Mouse (Mus musculus) right cerebral cortex, adult 2 months (tissue): ENCODE measurements around the gene Npb.
A peak's percentile ranks its signal among the peaks of the same experiment; 100 is the strongest.
"Not testable (repeated sequence)": the region's sequence is repeated elsewhere in the genome, so short reads cannot be mapped to it uniquely, and the experiment has no call there.

Experiments used
- DNase-seq, 2 experiments: peaks; one replicate each; pipeline ENCODE4 v3.0.0; 2021 to 2022; ENCODE audit warnings: low spot score in 2 of 2

Gene Npb

DNA sequence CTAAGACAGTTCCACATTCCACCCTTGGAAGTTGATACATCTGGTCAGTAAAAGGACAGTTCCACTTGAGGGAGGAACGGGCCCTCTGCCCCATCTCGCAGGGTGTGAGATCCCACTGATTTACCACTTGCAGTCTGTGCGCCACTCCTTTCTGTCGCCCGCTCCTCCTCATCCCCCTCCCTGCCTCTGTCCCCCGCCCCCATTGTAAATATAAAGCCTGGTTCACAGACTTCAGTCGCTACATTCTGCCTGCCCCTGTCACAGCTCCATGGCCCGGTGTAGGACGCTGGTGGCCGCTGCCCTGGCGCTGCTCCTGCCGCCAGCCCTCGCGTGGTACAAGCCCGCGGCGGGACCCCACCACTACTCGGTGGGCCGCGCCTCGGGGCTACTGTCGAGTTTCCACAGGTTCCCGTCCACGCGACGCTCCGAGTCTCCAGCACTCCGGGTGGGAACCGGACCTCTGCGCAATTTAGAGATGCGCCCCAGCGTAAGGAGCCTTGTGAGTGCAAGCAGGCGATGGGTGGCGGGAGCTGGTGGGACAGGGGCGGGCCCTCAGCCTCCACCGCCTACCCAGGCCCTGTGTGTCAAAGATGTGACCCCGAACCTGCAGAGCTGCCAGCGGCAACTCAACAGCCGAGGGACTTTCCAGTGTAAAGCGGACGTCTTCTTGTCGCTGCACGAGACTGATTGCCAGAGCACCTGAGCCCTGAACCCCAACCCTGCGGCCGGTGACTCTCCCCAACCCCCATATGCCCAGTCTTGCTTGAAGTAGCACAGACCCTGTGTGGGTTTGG, at the start of gene Npb:
TSS of gene Npb (plus strand) at position 237 of the 794 bp plus-strand sequence.
- DNase-seq = no peak

DNA sequence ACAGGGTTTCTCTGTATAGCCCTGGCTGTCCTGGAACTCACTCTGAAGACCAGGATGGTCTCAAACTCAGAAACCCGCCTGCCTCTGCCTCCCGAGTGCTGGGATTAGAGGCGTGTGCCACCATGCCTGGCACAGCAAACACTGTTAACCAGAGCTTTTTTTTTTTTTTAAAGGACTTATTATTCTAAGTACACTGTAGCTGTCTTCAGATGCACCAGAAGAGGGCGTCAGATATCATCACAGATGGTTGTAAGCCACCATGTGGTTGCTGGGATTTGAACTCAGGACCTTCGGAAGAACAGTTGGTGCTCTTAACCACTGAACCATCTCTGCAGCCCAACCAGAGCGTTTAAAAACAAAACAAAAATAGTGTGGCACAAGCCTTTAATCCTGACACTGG, 49.4 kb upstream of the Npb start:
- not testable (repeated sequence) for DNase-seq

DNA sequence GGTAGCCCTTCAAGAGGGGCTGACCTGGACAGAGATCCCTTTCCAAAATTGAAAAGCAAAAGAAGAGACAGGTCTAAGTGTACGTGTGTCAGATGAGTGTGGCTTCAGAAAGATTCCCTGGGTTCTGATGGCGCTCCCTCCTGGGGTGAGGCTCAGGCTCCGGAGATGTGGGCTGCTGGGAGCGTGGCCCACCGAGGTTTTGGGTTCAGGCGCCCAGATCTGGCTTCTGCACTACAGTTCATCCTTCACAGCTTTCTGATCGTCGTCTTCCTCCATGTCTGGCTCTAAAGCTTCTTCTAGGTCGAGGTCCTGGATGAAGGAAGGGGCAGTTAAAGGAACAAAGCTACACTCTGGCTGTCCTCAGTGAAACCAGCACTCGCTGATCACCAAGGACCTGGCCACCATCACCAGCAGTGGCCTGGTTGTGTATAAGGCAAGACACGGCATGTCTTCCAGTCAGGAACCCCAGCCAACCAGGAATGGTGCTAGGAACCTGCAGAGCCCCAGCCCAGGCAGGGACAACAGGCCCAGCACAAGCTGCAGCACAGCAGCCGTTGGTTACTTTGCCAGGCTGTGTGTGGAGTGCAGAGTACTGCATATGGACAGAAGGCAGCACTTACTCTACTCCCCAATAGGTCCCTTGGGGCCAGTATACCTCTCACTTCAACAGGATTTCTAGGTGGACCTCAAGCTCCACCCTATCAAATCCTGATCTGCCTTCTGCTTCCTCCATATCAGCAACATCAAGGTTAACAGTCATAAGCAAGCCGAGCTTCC, 47.1 kb upstream of the Npb start:
- DNase-seq = no peak

DNA sequence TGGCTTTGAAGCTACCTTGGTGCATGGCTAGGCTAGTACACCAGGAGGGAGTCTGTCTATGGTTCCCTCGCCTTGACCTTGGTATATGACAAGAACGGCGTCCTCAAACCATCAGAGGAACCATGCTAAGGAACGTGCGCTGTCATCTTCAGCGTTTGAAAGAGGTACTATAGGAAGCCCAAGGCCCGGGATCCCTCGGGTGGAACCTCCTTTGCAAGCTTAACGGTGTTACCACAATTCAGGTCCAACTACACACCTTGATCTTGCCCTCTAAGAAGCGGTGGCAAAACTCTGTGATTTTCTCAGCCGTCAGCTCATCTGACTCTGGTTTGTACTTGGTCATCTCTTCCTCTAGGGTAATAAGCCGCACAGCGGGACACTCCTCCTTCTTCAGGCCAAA, 45.3 kb upstream of the Npb start:
- DNase-seq = no peak

DNA sequence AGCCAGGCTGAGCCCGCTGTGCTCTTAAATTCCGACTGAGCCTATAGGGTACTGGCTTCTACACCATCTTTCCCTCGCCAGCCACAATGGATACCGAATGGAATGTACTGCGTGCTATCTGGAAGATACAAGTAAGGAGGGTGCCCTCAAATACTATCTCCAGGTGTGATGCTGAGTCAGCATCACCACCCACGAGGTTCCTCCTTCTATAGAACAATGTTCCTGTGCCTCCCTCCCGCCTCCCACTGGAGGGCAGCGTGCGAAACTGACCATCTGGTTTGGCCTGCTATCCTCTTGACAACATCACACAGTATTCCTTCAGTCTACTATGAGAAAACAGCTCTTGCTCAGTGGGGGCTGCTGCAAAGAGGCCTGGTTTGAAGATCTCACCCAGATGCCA, 43.2 kb upstream of the Npb start:
- DNase-seq = peak; percentile 29 to 36

DNA sequence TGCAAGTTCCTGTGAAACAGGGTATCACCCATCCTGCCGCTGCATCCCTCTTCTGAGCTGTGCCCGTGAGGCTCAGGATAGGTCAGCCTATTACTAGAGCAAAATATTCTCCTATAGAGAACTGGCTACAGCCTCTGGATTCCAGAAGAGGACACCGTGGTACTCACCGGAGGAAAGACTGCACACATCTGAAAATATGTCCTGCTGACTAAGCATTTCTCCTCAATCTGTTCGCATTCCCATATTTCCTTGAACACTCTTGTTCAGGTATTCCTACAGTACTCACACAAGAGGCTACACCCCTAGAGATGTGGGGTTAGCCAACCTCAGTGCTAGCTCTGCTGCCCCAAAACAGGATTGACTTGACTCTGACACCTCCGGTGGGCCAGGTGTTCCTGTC, 40.0 kb upstream of the Npb start:
- no peak for DNase-seq

DNA sequence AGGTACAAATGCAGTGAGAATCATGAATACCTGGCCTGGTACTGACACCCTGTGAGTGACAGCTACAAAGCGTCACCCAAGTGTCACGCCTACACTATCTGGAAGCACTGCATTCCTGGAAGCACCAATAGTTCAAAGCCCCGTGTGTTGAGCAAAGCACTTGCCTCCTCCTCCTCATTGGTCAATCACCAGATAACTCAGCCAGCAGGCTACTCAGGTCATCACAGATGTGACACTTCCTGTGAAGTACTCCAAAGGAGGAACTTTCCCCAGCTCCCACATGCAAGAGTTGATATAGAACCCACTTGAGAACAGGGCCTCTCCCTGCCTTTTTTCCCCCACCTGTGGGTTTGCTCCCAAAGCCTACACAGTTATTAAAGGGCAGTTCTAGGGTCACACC, 37.2 kb upstream of the Npb start:
- no peak for DNase-seq

DNA sequence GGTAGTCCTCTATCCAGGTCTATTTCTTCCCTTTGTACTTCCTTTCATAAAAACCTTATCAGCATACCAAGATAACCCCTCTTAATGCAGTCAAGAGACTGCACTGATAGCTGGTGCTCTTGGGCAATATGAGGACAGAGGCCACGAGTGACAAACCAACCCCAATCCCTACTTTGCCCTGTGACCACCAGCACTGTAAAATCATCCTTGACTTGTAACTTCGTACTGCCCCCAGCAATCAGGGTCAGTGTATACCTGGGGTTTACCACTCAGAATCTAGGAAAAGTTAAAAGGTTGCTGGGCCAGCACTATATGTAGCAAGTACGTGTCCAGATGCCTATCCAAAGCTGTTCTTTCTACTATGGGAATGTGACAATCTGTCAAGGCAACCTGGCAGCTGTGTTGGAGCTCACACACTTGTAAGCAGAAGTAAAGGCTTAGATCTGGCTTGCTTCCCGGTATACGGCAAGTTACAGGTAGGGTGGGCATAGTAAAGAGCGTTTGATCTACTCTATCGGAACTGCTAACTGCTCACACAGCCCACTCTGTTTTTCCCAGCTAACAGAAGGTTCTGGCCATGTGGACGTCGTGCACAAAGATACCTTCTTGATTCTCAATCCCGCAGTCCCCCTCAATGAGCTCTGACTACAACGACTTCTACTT, 36.4 kb upstream of the Npb start:
- DNase-seq = no peak

DNA sequence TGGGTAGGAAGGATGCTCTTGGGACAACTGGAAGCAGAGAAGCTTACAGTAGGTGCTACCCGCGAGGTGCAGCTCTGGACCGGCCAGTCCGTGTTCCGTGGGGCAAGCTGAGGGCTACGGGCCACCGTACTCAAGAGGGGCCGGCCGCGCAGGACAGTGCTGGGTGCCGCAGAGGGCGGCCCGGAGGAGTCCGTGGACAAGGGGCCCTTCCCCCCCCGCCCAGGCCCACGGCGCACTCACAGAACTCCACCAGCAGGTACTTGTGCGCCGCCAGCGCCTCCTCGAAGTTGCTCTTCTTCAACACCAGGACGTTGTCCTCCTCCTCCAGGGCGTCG, 35.9 kb upstream of the Npb start:
- DNase-seq = no peak

DNA sequence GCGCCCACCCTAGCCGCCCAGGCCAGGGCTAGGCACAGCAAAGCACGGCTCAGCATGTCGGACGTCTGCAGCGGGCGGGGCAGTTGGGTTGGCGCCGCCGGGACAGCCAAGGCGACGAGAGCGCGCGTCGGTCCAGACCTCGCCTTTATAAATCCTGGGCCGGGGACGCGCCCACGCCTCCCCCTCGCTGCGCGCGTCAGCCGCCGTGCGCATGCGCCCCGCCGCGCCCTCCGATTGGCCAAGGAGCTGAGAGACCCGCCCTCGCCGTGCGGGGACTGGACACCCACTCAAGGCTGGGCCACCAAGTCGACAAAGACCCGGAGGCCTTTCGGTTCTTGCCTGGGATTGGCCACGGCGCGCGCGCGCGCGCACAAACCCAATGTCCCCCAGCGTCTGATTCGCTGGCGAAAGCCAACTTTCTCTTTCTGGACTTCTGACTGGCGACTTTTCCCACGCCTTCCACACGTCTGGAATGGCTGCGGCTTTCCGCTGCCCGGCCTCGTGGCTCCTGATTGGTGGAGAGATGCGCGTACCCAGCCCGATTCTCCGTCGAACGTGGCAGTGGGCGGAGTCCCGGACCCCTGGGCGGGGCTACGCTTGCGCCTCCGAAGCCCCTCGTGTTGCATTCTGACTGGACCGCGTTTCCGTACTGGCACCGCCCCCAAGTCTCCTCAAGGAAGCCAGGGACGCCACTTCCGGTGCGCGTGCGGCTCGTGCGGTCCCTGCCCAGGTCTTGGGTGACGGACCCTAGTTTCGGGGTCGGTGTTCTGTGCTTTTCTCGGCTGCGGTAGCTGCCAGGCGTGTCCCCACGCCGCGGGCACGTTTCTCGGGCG, 35.3 kb upstream of the Npb start, which contains the start of gene P4hb:
TSS of gene P4hb (minus strand) at position 502 of the 833 bp plus-strand sequence.
- peak; percentile 99 for DNase-seq

DNA sequence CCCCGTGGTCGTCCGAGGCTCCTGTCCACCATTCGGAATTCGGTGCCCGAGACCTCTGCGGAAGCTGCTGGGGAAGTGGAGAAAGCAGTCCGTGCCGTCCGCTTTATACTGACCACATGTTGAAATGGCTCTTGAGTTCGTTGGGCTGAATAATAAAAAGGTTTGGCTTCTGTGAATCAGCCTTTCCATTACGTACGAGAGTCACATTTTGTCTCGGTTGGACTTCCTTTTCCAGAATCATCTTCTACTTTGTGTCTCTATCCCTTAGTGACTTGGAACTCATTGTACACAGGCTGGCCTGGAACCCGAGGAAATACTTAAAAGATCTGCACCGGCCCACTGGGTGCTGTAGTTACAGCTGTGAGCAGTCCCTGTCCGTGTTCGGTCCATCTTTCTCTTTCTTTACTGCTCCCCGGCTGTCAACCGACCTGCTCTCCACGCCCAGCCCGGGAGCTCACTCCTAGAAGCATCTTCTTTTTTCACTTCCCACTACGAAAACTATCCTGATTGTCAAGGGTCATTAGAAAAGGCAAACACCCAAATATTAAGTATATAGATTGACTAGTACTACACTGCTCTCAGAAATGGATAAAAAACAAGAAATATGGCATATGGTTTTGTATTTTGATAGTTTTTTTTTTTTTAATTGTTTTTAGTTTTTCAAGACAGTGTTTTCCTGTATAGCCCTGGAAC, 34.5 kb upstream of the Npb start:
- DNase-seq = no peak

DNA sequence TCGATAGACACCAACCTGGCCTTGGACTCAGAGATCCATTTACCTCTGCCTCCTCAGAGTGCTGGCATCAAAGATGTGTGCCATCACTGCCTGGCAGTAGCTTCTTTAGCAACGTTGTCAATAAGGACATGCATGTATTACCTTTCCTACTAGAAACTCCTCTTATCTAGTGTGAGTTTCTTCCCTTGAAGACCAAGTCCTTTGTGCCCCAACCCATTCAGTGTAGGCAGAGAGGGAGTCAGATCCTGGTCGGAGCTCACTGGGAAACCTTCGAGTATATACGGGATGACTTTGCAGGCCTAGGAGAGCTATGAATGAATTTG, 34.0 kb upstream of the Npb start:
- no peak for DNase-seq

DNA sequence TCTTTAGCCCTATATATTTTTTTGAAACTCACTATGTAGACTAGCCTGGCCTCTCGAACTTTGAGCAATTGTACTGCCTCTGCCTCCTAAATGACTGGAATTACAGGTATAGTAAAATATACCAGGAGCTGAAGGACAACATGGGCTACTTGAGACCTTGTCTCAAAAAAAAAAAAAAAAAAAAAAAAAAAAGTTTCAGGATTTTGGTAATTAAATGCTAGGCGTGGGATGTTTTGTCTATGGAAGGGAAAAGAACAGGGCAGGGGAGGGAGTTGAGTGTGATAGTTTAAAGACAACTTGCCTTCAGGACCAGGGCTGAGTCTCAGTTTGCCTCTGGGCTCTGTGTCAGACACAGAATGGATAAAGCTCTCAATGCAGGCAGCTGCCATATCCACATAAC, 33.2 kb upstream of the Npb start:
- no peak for DNase-seq

DNA sequence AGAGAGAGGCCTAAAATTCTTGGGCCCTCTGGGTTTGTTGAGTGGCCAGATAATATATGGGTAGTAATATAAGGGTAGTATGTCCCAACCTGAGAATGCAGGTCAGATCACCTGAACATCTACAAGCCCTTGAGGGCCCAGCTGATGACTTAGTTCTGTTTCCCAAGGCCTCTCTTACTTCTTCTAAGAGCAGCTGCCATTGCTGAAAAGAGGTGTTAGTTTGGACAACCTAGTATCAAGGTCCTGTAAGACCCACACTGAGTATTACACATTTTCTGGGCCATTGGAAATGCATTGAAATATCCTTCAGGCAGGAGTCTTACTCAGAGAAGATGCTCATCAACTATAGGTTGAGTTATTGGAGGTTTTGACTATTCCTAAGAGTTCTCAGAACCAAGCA, 32.3 kb upstream of the Npb start:
- DNase-seq = no peak

DNA sequence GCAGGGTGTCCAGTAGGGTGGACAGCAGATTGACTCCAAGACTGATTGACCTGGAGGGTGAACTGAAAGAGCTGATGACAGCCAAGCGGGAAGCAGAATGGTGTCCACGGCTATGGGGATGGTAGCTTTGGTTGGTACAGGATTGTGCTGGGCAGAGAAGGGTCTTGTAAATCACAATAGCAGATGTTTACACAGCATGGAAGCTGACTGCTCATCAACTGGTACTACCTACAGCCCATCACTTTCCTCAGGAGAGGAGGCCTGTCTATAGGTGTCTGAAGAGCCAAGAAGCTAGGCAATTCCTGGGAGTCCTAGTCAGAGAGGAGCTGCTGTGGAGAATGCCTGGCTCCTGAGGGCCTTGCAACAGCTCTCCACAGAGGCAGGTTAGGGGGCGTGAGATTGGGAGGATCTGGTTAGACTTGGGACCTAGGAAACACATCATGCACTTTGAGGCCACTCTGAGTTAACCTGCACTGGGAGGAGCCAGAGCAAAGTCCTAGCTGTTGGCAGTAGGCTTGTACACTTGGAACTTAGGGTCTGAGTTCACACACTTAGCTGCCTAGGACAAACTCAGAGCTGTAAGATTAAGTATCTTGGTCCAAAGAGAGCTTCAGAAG, 31.8 kb upstream of the Npb start:
- DNase-seq = no peak

DNA sequence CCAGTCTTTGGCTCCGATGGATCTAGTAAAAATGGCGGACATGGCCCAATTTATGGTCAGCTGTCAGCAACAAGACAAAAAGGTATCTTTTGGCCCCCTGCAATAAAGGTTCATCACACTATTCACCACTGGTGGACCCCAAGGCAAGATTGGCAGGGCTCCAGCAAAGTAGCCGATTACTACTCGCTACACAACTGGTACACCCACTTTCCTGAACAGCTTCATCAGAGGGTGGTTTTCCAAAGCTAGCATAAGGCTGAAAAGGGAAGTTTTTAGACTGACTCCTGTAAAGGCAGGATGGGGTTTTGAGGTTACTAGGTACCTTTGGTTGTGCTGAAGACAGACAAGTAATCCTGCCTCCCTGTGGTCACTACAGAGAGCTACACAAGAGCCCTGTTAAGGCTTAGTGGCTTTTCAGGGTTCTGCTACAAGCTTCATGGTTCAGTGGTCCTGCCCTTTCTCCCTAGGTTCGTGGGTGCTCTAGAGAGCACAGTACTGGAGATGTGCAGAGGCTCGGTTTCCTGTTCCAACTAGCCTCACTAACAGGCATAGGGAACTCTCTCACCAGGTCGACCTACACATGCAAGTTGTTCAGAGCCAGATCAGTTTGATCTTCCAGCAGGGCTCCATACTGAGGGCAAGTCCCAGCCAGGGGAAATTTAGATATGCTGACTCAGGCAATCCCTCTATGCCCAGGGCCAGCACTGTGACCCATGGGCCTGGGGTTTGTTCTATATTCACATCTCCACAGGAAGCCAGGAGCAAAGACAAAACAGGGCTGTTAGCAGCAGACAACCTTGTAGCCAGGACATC, 30.9 kb upstream of the Npb start:
- no peak for DNase-seq

DNA sequence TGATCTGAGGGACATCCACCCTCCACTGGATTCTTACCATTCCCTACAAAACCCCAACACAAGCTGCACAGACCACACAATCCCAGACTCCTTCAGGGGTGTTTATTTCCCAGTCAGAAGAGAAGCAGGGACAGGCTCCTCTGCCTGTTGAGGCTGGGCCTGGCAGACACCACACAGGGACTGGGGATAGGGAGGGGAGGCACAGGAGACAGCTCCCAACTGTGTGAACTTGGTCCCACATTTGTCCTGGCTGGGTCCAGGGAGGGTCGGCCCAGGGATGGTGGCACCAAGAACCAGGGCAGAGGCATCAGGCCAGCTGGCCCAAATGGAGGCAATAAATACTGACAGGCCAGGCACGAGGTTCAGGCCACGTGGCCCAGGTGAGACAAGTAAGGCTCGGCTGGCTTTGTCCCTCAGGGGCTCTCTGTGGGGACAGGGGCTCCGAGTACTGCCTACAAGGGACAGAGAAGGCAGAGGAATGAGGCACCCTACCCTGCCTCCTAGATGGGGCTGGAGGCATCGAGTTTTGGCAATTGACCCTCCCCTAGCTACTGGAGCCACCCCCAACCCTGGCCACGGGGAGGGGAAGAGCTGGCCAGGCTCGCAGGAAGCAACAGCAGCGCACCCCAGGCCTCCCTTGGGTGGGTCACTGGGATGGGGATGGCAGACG, 30.1 kb upstream of the Npb start:
- no peak for DNase-seq

DNA sequence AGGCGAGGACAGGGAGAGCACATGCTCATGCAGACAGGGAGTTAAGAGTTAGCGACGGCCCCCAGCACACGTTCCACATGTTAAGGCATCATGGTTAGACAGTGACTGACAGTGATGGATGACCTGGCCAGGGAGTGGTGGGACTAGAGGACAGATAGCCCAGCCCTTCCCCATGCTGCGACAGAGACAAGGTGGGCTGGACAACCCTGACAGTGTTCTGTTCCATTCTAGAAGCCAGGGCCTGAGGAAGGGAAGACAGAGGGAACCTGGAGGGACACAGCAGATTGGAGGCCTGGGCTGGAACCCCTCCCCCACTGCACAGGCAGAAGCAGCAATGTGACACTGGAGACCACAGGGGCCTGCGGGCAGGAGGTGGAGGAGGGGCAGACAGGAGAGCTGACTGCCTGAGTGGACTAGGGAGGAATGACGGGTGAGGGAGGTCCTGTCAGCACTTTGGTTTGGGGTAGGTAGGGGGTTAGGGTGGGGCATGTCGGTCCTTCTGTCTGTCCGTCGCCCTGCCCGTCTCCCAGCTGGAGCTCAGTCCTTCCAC, 29.5 kb upstream of the Npb start:
- DNase-seq = no peak
